Mouse (Mus musculus): ENCODE measurements around the gene Krt81. TPM values are rescaled to one million over a fixed set of nuclear protein-coding genes. Genes with fewer than 3 reads are reported as not detected.
A peak's percentile ranks its signal among the peaks of the same experiment; 100 is the strongest.

Gene Krt81
- not detected in 2 replicates for total RNA-seq (2017)

DNA sequence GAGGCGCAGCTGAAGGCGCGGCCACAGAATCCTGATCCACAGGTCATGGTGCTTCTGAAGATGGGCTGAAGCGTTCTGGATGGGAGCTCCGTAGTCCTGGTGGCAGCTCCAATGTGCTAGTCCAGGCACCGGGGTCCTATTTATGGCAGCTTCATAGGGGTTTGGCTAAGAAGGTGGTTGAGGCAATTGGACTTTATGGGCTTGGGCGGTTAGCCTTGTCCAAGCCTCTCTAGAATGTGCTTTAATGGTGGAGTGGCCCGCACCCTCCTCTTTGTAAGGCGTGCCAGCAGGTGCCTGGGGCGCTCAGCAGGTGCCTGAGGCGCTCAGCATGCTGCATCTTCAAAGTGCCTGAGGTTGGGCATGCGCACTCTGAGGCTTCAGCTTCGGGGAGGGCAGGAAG lies at the start of gene Krt81:
Gene Krt81 (minus strand): TSS at position 101 of the 400 bp plus-strand sequence.
- no peak for ATAC-seq (ENCODE audit: extremely low read depth, insufficient number of reproducible peaks, low FRiP score, poor library complexity, severe bottlenecking)

DNA sequence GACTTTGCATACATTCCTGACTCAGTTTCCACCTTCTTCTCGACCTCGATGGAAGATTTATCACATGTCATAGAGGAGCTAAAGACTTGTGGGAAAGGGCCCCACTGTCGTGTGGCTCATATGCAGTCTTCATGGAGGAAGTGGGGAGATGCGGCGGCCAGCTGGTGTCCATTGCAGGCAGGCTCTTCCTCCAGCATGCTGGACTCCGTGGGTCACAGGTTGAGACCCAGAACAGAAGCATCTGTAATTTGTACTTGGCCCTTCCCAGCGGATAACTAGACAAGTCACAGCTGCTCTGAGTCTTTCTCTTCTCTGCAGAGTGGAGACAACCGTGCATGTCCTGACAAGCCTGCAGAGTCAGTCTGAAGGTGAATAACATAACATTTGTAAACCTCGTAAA lies 44.7 kb upstream of the Krt81 start:
- no peak for ATAC-seq (ENCODE audit: extremely low read depth, insufficient number of reproducible peaks, low FRiP score, poor library complexity, severe bottlenecking)

DNA sequence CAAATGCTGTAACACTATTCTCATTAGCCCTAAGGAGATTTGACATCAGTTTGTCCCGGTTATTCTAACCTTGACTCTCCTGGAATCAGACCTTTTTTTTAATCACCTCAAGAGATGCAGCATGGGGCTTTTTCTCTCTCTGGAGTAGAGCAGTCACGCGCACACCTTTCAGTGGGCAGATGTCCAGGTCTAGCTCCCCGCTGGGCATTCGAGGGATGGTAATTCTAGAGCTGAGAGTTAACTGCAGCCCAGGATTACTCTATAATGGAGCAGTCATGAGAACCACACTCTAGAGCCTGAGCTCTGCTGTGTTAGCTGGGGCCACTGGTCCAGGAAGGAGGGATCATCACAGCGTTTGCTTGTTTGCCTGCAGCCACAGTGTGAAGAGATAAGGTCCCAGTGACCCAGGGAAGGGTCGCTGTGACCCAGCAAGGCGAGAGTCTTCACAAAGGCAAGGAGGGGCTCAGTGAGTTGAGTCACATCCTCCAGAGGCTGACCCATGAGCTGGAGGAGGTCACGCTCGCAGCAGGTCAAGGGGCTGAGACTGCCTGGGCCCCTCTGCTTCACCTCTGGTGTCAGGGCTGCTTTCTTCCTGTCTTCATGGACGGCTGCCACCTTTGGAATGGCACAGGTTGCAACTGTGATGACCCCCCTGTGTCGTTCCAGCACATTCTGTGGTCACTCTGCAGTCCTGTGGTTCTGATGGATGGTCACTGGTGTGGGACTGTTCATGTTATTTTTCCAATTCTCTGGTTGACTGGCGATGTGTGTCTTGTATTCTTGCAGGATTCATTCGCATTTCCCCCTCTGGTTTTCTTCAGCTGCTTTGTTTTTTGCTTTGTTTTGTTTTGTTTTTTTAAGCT lies 43.6 kb upstream of the Krt81 start:
- no peak for ATAC-seq (ENCODE audit: extremely low read depth, insufficient number of reproducible peaks, low FRiP score, poor library complexity, severe bottlenecking)

DNA sequence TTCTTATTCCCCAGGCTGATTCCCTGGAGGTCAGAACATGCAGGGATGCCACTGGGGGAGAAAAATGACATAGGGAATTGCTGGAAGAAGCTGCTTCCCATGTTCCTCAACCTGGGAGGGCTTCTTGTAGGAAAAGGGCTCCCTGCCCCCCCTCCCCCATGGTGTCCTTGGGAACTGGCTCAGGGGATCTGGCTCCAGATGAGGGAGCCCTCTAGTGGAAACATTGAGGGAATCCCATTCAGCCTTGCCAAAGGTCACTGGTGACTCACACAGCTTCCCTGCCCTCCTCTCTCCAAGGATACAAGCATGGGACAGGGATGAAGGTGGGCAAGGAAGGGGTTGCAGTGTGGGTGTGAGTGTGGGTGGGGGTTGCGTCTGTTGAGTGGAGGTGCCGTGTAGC lies 33.6 kb upstream of the Krt81 start:
- no peak for ATAC-seq (ENCODE audit: extremely low read depth, insufficient number of reproducible peaks, low FRiP score, poor library complexity, severe bottlenecking)

DNA sequence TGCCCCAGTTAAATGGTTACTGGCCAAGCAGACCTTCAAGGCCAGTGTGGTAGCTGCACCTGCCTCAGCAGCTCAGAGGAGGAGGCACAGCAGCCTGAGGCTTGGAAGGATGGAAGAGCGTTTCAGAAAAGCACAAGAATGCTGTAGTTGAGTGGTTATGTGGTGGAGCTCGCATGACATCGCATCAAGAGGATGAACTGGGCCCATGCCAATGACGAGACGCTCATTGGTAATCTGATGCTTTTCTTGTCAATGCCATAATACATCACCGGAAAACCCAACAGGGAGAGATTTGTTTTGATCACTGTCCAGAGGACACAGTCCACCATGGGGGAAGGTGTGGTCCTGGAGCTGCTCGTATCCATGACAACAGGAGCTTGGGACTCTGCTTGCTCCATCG lies 31.7 kb upstream of the Krt81 start:
- ATAC-seq (ENCODE audit: extremely low read depth, insufficient number of reproducible peaks, low FRiP score, poor library complexity, severe bottlenecking): no peak

DNA sequence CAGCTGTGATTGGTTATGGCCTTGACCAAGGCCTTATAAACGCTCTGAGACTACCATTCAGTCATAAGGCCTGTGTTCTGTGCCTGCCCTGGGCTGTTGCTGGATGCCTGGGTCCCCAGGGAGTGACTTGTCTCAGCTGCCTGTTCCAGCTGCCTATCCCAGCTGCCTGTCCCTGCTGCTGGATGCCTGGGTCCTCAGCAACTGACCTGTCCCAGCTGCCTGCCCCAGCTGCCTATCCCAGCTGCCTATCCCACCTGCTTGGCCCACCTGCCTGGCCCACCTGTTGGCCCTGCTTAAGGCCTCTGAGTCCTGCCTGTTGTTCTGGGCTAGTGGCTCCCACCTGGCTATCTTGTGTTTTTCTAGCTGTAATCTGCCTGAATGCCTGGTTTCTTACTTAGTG lies 30.7 kb upstream of the Krt81 start:
- ATAC-seq (ENCODE audit: extremely low read depth, insufficient number of reproducible peaks, low FRiP score, poor library complexity, severe bottlenecking): no peak

DNA sequence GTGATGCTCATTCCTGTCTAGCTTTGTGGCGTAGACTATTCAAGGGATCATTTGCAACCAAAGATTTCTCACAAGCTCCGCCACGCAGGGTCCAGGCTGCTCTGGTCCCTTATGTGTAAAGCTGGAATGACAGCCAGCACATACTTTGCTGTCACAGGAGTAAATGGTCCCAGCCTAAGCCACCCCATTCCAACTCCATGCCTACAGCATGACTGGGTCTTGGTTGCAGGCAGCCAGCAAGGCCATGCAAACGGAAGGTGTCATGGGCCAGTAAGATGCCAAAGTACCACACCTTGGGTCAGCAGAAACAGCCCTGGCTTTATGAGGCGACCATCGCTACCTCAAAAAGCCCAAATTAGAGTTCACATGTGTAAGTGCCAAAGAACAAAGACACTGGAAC lies 30.2 kb upstream of the Krt81 start:
- no peak for ATAC-seq (ENCODE audit: extremely low read depth, insufficient number of reproducible peaks, low FRiP score, poor library complexity, severe bottlenecking)

DNA sequence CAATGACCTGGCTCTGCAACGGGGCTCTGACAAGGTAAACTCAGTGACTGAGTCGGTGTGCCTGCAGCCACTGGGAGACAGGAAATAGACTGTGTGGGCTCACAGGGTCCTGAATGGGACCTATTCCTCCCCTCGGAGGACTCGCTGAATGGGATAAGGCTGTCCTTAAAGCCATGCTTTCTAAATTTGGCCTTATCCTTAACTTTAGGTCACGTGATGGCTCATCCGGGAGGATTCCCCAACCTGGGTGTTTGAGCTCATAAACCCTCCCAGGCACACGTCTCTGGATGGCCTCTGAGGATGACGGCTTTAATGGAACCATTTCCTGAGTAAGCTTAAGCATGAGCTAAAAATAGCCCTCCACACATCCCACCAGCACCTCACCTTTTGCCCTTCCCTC lies 29.2 kb upstream of the Krt81 start:
- no peak for ATAC-seq (ENCODE audit: extremely low read depth, insufficient number of reproducible peaks, low FRiP score, poor library complexity, severe bottlenecking)

DNA sequence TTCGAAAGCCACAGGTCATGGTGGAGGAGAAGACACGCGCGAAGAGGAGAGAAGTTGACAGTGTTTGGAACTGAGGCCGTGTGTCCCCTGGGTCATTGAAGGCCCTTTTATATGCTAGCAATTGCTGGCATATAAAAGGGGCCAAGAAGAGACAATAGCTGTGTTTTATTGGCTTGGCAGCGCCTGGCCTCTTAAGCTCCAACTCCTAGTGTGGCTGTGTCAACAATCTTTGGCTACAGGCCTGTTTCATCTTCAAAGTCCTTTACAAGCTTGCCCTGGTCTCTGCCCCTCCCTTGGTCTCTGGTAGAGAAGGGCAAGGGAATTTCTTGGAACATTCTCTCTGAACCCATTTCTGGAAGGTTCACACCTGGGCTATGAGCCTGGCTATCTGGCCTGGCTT lies 27.9 kb upstream of the Krt81 start, which contains the start of gene Krt83:
Gene Krt83 (minus strand): TSS at position 82 of the 400 bp plus-strand sequence.
- ATAC-seq (ENCODE audit: extremely low read depth, insufficient number of reproducible peaks, low FRiP score, poor library complexity, severe bottlenecking): no peak

DNA sequence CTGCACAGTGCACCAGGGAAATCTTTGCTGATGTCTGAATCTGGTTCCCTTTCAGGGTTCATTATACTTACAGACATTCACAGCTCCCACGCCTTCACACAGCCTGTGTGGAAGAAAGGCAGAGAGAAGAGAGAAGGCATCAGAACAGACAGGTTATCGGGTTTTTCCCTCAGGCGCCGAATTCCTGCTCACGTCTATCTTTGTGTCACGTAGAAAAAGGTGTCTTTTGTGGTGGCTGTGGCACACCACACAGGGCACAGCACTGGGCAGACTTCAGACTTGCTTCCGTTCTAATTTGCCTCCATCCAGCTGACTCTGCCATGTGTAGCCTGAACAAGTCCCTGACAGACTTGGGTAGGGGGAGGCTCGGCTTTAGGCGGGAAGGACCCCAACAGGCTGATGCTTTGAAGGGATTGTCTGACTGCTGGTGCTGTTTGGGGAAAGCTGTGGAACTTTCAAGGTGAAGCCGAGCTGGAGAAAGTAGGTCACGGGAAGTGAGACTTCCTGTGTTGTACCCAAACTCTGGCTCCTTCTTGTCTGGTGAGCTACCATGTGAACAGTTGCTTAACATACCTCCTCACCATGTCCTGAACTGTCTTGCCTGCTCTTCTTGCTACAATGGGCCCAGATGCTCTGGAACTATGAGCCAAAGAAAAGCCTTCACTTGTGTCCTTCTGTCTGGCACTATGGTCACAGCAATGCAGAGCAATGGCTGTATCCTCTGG lies 22.5 kb upstream of the Krt81 start:
- no peak for ATAC-seq (ENCODE audit: extremely low read depth, insufficient number of reproducible peaks, low FRiP score, poor library complexity, severe bottlenecking)

DNA sequence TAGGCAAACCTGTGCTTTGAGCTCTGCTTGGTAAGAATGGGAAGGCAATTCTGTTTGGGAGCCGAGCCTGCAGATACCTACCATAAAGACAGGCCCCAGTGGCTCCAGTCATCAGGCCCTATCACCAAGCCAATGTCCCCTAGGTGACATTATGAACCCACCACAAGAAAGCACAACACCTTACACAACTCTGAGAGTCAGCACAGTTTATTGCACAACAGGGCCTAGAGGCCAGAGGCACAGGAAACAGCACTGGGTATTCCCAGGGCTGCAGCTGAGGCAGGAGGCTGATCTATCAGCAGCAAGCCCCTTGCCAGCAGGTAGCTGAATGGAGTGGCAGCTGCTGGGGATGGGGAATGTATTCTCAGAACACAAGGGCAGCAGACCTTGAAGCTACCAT lies 21.4 kb upstream of the Krt81 start:
- ATAC-seq (ENCODE audit: extremely low read depth, insufficient number of reproducible peaks, low FRiP score, poor library complexity, severe bottlenecking): no peak; the same call in 1 of the 2 replicates

DNA sequence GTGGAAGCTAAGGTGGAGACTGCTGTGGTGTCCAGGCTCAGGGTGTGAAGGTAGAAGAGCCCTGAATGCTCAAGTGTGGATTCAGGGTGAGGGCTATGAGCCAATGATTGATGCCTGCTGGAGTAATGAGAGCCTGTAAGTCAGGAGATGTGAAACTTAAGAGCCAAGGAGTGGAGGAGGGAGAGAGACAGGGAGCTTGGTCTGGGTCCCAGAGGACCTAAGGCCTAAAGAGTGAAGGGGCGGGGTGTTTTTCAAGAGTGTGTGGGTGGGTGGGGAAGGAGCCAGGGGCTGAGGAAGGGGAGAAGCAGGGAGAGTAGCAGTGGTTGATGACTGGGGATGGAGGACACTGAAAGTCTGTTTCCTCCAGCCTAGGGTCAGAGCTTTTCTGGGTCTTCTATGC lies 20.1 kb upstream of the Krt81 start:
- no peak for ATAC-seq (ENCODE audit: extremely low read depth, insufficient number of reproducible peaks, low FRiP score, poor library complexity, severe bottlenecking)

DNA sequence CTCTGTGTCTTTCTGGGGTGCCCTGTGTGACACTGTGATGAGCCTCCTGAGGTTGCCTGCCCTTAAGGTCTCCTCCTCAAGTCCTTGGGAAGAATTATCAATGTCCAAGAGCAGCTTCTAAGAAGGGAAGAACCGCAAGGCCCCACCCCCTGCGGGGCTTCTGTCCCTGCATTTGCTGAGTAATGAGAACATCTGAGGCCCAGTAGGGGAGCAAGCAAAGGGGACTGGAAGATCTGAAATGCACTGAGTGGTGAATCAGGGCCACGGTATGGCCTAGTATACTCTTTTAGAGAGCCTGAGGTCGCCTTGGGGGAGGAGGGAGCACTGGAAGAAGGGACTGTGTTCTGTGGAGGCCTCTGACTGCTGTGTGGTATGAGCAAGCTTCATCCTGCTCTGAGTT lies 18.5 kb upstream of the Krt81 start:
- no peak for ATAC-seq (ENCODE audit: extremely low read depth, insufficient number of reproducible peaks, low FRiP score, poor library complexity, severe bottlenecking)

DNA sequence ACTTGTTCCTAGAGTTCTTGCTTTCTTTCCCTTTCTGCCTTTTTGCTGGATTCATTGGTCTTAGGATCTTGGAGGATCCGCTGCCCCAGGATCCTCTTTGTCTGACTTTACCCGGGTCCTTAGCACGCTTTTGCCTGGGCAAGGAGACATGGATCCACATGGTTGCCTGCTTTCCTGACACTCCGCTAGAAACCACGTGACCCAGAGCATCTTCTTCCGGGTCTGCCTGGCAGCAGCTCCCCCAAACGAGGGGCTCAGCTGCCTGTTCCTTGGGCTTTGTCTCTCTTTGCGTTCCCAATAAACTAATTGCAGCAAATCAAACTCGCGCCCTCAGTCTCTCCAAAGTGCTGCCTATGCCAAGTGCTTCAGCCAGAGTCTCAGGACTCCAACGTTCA lies 16.1 kb upstream of the Krt81 start:
- no peak for ATAC-seq (ENCODE audit: extremely low read depth, insufficient number of reproducible peaks, low FRiP score, poor library complexity, severe bottlenecking)

DNA sequence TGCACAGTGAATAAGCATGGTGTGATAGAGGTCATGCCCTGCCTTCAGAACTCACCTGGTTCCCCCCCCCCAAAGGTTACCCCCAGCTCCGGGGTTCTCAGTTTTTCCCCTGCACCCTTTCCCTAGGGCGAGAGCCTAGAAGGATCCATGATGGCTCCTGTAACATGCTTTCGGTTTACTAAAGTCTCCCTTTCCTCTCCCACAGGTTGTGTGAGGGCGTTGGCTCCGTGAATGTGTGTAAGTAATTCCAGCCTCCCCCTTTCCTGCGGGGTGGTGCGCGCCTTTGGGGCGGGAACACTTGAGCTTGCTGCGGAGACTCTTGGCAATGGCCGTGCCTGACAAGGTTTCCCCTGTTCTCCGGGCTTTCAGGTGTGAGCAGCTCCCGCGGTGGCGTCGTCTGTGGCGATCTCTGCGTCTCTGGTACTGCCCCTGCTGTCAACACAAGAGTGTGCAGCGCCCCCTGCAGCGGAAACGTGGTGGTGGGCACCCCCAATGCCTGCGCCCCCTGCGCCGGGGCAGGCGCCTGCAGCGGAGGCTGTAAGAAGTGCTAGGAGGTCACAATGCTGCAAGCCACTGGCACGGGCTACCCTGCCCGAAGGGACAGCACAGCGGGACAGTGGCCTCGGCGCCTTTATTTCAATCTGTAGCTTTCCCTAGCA lies 15.6 kb upstream of the Krt81 start:
- no peak for ATAC-seq (ENCODE audit: extremely low read depth, insufficient number of reproducible peaks, low FRiP score, poor library complexity, severe bottlenecking)

DNA sequence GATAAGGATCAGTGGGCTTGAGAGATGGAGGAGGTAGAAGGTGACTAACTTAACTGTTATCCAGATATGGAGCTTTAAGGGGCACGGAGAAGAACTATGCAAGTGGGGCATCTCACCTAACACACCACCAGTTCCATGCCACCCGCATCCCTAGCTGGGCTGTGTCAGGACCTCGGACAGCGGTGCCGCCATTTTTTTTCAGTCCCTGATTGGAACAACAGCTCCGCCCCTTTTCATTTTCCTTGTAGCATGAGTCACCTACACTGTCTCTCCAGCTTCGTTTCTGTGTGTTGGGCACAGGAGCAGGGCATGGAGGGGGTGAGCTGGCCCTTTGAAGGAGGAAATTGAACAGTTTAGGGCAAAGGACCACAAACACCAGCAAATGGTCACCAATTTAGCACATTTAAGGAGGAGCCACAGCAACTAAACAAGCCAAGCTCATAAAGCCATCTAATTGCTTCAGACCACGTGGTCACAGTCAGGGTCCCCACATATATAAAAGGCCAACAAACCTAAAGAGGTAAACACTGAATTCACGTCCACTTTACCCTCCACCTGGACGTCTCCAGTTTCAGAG lies 9.5 kb upstream of the Krt81 start, which contains the start of gene Krt86:
Gene Krt86 (plus strand): TSS at position 527 of the 577 bp plus-strand sequence.
- no peak for ATAC-seq (ENCODE audit: extremely low read depth, insufficient number of reproducible peaks, low FRiP score, poor library complexity, severe bottlenecking)

DNA sequence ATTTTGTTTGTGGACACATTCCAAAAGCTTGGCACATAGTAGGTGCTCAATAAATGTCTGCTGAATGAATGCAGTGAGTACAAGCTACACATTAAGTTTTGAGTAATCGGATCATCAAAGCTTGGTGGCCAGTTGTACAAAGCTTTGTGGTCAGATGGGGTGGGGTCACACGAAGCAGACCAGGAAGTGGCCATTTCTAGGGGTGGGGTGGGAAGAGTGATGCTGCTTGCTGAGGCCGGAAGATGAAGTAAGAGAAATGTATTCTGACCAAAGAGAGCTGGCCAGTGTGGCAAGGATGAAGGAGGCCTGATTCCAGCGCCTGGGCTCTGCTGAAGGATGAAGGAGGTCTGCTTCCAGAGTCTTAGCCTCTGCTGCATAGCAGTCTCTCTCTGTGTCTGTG lies 5.5 kb upstream of the Krt81 start:
- peak; percentile 53; the same call in 1 of the 2 replicates for ATAC-seq (ENCODE audit: extremely low read depth, insufficient number of reproducible peaks, low FRiP score, poor library complexity, severe bottlenecking)

DNA sequence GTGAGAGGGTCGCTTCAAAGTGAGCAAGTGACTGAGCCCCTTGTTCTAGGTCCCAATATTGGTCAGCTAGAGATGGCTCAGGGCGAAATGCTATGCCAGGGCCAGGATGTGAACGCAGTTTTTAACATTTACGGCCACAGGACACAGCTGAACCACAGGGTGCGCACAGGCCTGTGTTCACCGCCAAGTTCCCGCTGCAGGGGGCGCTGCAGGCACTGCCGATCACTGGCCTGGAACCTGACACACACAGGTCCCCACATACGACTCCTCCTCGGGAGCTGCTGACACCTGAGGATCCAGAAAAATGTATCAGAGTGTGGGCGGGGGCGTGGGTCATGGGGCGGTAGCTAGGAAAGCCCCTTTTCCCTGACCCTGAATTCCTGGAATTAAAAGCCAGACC lies 4.3 kb downstream of the Krt81 start:
- ATAC-seq (ENCODE audit: extremely low read depth, insufficient number of reproducible peaks, low FRiP score, poor library complexity, severe bottlenecking): no peak

DNA sequence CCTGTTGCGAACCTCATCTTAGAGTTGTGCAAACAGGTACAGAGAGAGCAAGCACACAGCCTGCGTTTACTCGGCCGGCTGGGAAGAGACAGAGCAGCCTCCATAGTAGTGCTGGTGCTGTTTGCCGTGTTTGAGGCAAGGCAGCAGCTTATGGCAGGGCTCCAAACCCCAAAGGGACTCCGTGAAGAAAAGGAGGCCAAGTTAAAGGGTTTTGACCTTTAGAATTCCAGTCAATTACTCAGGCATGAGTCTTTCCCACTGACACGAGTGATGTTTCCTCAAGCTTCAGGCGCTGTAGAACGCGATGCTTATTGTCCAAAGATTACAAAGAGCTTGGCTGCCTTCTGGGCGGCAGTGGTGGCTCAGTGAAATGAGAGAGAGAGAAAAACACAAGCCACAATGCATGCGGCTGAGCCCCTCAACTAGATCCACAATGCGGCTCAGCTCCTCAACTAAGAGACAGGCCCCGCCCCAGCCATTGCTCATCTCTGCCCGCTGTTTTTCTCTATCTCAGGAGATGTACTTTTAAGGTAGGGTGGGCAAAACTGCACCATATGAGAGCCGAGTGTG lies 5.1 kb downstream of the Krt81 start:
- no peak for ATAC-seq (ENCODE audit: extremely low read depth, insufficient number of reproducible peaks, low FRiP score, poor library complexity, severe bottlenecking)
